Mouse (Mus musculus) bone marrow macrophage, adult 2 months (primary cell): ENCODE measurements around the gene 2010109A12Rik. TPM values are rescaled to one million over a fixed set of nuclear protein-coding genes. Genes with fewer than 3 reads are reported as not detected.

Experiments
- H3K27ac ChIP-seq: 2 replicates; pipeline ENCODE4 v1.5.1; 2012; ENCODE audit warnings: low read depth, low read length; ENCODE audit not compliant: insufficient read depth
- H3K4me1 ChIP-seq: 2 replicates; pipeline ENCODE4 v1.6.1; 2012; ENCODE audit warnings: low read length; ENCODE audit not compliant: control insufficient read depth, insufficient read depth
- H3K4me3 ChIP-seq: 2 replicates; pipeline ENCODE4 v1.5.1; 2012; ENCODE audit warnings: mild to moderate bottlenecking, low read length, moderate library complexity; ENCODE audit not compliant: insufficient read depth
- CTCF ChIP-seq: IDR thresholded peaks from 2 replicates; pipeline ENCODE4 v1.5.1; 2012; ENCODE audit warnings: low read depth, mild to moderate bottlenecking, low read length, moderate library complexity
- POLR2A ChIP-seq: IDR thresholded peaks from 2 replicates; pipeline ENCODE4 v1.6.1; 2012; ENCODE audit warnings: mild to moderate bottlenecking, low read depth, low read length, borderline replicate concordance
- polyA plus RNA-seq: library from polyadenylated mRNA; stranded (reverse); fragments of >200 nt; gene quantifications from 2 replicates; pipeline ENCODE4 v1.2.4, GENCODE M21; 2012; ENCODE audit not compliant: missing spikeins, insufficient read depth, insufficient read length

2010109A12Rik gene
- polyA plus RNA-seq, 1 experiment = 0.75 TPM

GRCm38 (mm10) chr5:93251001-93251760 lies 44.9 kb downstream of the 2010109A12Rik start:
- TF ChIP-seq CTCF (no peak), POLR2A (no peak)
- no peak overlapping the region for H3K27ac ChIP-seq
- H3K4me3 ChIP-seq = no peak overlapping the region
- no peaks in the 10 kb centered on the region for H3K4me1 ChIP-seq

- TF ChIP-seq CTCF = no peak
- no peak for TF ChIP-seq POLR2A
- peaks cover 3% of the 10 kb centered on the region for H3K4me1 ChIP-seq
- H3K4me3 ChIP-seq = no peak overlapping the region
- no peak overlapping the region for H3K27ac ChIP-seq
Observed at GRCm38 (mm10) chr5:93255759-93256265, 49.5 kb downstream of the 2010109A12Rik start.

GRCm38 (mm10) chr5:93256820-93257405 lies 50.6 kb downstream of the 2010109A12Rik start:
- Histone ChIP-seq H3K4me3 (no peak overlapping the region), H3K4me1 (peaks cover 3% of the 10 kb centered on the region), H3K27ac (no peak overlapping the region)
- TF ChIP-seq POLR2A = no peak

- H3K4me1 ChIP-seq = peaks cover 21% of the 10 kb centered on the region
- H3K27ac ChIP-seq = no peak overlapping the region
- no peak for TF ChIP-seq CTCF
- TF ChIP-seq POLR2A = no peak
- H3K4me3 ChIP-seq = no peak overlapping the region
Observed at GRCm38 (mm10) chr5:93259349-93259748, 53.0 kb downstream of the 2010109A12Rik start.

- Histone ChIP-seq H3K4me1 (peaks cover 27% of the 10 kb centered on the region), H3K4me3 (no peak overlapping the region), H3K27ac (no peak overlapping the region)
- TF ChIP-seq POLR2A (no peak), CTCF (no peak)
Observed at GRCm38 (mm10) chr5:93260983-93261382, 54.7 kb downstream of the 2010109A12Rik start.

- Histone ChIP-seq H3K27ac (no peak overlapping the region), H3K4me3 (no peak overlapping the region), H3K4me1 (peaks cover 26% of the 10 kb centered on the region)
- no peak for TF ChIP-seq CTCF
- TF ChIP-seq POLR2A = no peak
Observed at GRCm38 (mm10) chr5:93262751-93263150, 56.4 kb downstream of the 2010109A12Rik start.

Other genes starting within 250 kb of the 2010109A12Rik start
- not detected in 2 replicates for gene Sowahb, start 161.5 kb upstream of the 2010109A12Rik start, polyA plus RNA-seq
- gene Sept11, start 113.1 kb upstream of the 2010109A12Rik start, polyA plus RNA-seq = 23.7 and 24.8 TPM in 2 replicates
- 227 and 234 TPM in 2 replicates for gene Ccni, start within 50 bp of the 2010109A12Rik start, polyA plus RNA-seq
- gene Ccng2, start 60.7 kb downstream of the 2010109A12Rik start, polyA plus RNA-seq = 51.0 and 56.6 TPM in 2 replicates